Mouse (Mus musculus) cerebellum, adult (tissue): ENCODE data around the gene Apobec2.
"Not testable (repeated sequence)": the region's sequence is repeated elsewhere in the genome, so short reads cannot be mapped to it uniquely, and the experiment has no call there.

Experiments
- ATAC-seq: cut with Nextera tagmentation; 2 replicates; pipeline ENCODE4 v1.9.2; 2017; ENCODE audit warnings: mild to moderate bottlenecking, moderate library complexity, mixed read lengths; ENCODE audit not compliant: insufficient number of reproducible peaks, low FRiP score, low TSS enrichment

Apobec2 gene

DNA sequence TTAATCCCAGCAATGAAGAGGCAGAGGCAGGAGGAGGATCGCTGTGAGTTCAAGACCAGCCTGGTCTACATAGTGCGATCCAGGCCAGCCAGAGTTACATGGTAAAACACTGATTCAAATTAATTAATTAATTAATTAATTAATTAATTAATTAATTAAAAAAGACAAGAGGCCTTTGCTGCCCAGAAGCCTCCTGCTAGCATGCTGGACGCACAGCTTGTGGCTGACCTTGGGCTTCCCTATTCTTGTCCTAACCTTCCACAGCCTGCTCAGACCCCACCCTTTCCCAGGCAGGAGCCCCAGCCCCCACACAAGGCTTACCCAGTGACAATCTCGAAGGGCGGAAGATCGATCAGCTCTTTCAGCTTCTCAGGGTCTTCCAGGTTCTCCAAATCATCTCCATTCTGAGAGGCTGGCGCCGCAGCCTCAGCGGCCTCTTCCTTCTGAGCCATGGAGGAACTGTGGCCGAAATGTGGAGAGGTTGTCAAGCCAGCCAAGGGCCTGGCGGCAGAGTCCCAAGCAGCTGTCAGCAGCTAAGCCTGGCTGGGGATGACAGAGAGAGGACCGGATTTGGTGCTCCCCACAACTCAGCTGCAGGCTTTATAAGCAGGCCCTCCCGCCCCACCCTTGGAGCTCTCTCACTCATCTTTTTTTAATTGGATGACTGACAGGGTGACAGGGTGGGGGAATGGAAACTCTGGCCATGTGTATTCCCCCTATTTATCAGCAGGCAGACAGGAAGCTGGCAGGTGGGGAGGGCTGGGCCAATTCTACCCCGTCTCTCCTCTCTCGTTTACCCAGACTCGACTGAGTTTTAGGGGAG is at the start of gene Apobec2:
Gene Apobec2 (minus strand): TSS at position 773 of the 823 bp plus-strand sequence.
- ATAC-seq: no peak

DNA sequence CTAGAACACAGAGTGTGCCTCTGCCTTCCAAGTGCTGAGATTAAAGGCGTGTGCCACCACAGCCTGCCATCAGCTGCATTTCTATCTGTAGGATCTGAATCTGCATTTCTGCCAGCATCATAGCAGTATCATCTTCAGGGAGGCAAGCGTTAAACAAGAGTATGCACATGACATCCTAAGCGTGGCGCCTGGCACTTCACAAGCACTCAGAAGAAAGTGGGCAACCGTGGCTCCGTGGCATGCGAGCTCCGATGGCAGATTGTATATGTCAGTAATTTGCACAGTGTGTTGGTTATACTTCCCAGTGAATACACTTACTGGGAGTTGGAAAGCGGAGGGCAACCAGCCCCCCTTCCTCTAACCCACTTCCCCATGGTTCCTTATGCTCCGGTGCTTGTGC is 47.2 kb upstream of the Apobec2 start:
- no peak for ATAC-seq

GRCm38 (mm10) chr17:48475444-48475843 is 42.7 kb upstream of the Apobec2 start:
- ATAC-seq: peak; percentile 52; the same call in 1 of the 2 replicates

- ATAC-seq: not testable (repeated sequence)
These were observed 41.6 kb upstream of the Apobec2 start for GRCm38 (mm10) chr17:48474282-48474681.

DNA sequence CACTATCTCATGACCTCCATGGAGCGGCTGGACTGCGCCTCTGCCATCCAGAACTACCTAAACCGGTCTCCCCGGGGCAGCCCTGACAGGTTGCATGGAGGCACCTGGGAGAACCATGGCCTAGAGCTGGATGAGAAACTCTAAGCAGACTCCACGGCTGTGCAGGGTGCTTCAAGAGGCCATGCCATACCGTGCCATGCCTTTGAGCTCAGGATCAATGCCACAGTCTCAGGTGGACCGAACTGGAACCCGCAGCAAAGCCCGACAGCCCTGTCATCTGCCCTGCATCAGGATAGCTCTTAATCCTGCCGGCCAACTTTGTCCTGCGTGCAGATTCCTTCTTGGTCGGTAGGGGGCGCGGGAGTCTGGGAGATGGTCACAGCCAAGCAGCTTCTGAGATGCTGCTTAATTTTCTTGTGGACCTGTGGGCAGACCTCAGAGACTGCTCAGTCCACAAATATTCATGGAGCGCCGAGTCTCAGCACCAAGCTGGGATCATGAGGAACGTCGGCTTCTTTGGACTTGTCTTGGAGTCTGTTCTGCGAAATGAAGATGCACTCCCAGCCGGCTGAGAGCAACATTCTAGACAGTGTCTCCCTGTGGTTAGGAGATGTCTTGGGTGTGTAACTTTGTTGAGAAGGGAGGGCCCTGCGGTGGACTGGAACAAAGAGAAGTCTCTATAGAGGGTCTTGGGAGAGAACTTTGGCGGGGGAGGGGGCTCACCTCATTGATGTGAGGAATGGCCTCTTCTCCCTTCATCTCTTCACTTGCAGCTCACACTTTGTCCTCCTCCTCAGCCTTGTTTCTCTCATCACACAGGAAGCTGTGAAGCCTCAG is 34.9 kb upstream of the Apobec2 start:
- ATAC-seq: peak; percentile 81

GRCm38 (mm10) chr17:48466769-48467394 is 34.2 kb upstream of the Apobec2 start:
- 0 out of 2 replicates have a peak, but pooled peaks have one; percentile 22 for ATAC-seq

GRCm38 (mm10) chr17:48463391-48463790 is 30.7 kb upstream of the Apobec2 start:
- ATAC-seq: no peak

DNA sequence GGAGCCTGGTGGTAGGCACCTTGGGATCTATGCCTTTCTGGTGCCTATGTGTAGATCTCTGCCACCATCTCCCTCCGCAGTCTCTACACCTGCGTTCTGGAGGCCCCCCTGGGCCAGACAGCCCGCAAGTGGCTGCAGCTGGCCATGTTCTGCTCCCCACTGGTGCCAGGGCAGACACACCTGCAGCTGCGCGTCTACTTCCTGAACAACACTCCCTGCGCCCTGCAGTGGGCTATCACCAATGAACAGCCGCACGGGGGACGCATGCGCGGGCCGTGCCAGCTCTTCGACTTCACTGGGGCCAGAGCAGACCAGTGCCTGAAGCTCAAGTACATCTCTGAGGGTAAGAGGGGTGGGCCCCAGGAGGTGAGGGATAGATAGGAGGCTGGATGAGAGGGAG is 29.4 kb upstream of the Apobec2 start:
- no peak for ATAC-seq

- no peak for ATAC-seq
These were observed 25.4 kb upstream of the Apobec2 start for GRCm38 (mm10) chr17:48457971-48458653.

DNA sequence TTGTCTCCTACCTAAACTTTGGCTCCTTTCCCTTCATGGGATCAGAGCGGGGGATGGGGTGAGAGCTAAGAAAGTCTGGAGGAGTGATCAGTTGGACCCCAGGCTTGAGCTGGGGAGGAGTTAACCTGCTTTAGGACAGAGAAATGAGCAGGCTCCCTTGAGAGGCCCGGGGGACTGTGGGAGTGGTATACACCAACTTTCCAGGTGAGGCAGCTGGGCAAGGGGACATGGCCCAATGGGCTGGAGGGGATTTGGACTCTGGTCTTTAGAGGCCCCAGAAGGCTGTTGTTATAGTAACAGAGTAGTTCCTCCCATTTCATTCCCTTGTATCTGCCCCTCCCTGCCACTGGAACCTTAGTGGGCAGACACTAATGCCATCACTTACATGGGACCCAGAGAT is 23.2 kb upstream of the Apobec2 start:
- no peak for ATAC-seq

GRCm38 (mm10) chr17:48454688-48455087 is 22.0 kb upstream of the Apobec2 start, which contains the start of gene Unc5cl:
Gene Unc5cl (plus strand): TSS chr17:48454901.
- no peak for ATAC-seq

DNA sequence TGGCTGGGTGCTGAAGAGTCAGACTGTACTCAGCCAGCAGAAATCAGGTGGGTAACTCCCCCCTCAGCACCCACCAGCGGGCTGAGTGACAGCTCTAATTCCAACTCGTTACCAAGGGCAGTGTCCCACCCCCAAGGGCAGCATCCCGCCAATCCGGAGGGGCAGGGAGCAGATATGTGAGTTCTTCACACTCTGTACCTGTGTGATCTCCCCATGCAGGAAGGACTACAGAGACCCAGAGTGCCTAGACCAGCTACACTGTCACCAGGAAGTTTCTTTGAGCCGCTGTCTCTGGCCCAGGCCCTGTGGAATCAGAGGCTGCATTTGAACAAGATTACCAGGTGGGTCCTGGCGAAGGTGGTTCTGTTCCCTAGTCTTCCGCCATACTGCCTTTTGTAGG is 21.5 kb upstream of the Apobec2 start:
- ATAC-seq: no peak

DNA sequence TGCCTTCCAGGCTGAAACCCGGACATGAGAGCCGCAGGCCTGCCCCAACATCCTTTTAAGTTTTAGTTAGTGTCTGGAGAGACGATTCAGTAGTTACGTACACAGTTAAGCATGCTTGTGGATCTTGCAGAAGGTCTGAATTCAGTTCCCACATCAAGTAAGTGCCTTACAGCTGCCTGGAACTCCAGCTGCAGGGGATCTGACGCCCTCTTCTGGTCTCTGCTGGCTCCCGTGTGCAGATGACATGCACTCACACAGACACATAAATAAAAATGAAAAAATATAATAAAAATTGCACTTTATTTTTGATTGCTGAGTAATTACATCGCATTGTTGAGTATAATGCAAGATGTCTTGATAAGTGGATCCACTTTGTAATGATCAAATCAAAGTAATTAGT is 20.8 kb upstream of the Apobec2 start:
- ATAC-seq: no peak

- no peak for ATAC-seq
These were observed 19.2 kb upstream of the Apobec2 start for GRCm38 (mm10) chr17:48451753-48452444.

DNA sequence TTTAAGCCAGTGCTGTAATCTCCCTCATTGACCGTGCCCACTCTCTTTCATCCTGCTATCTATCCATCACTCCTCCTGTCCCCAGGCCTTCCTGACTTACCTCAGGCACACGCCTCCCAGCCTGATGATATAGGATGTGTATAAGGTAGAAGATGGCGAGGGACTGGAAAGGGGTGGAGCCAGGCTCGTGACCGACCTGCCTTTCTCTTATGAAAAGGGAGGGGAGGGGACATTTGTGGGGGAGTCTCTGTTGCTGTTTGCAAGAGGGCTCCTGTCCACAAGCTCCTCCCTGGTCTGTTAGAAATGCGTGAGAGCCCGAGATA is 18.6 kb upstream of the Apobec2 start, which contains the start of gene Tspo2:
Gene Tspo2 (minus strand): TSS at position 170 of the 323 bp plus-strand sequence.
- no peak for ATAC-seq

- ATAC-seq: no peak
These were observed 18.1 kb upstream of the Apobec2 start for GRCm38 (mm10) chr17:48450666-48451352.

DNA sequence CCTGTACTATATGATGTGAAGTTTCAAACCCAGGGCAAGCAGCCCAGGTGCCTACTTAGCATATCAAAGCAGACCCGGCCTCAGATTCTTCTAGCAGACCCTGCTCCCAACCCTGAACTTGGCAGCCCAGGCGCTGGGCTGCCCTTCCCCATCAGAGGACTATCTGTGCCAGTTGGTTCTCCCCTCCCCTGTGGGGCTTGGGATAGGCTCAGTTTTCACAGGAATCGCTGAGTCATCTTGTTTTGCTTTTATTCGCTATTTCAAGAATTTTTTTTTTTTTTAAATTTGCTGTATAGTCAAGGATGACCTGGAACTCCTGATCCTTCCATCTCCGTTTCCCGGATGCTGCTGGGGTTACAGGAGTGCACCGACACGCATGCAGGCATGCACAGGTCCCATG is 14.9 kb upstream of the Apobec2 start:
- ATAC-seq: no peak

GRCm38 (mm10) chr17:48443542-48444145 is 10.9 kb upstream of the Apobec2 start:
- no peak for ATAC-seq
